Mouse (Mus musculus) frontal cortex, postnatal 25 days (tissue): ENCODE measurements at regions not wholly inside any gene's neighbourhood (a gene's known extent, or its start where the extent isn't known, plus 50 kb on each side); places are given as distances from the start of the nearest gene placed in this dataset.

Source experiments
- DNase-seq, 2 experiments: peaks; one replicate each; pipeline ENCODE4 v3.0.0; 2022; ENCODE audit warnings: low spot score in 2 of 2

- DNase-seq: no peak
Measured at GRCm38 (mm10) chr2:30717566-30718328, 85.7 kb downstream of the 1700001O22Rik start.

GRCm38 (mm10) chr2:30716580-30717565 is 86.6 kb downstream of the 1700001O22Rik start:
- no peak for DNase-seq

GRCm38 (mm10) chr2:30715720-30716310 is 87.6 kb downstream of the 1700001O22Rik start:
- no peak for DNase-seq

- no peak for DNase-seq
Measured at GRCm38 (mm10) chr2:30713535-30713934, 89.9 kb downstream of the 1700001O22Rik start.

GRCm38 (mm10) chr2:30712841-30713401 is 90.5 kb downstream of the 1700001O22Rik start:
- DNase-seq: no peak

- peak; percentile 65 to 73 for DNase-seq
Measured at GRCm38 (mm10) chr2:30711853-30712498, 91.5 kb downstream of the 1700001O22Rik start.

- no peak for DNase-seq
Measured at GRCm38 (mm10) chr2:30711476-30711852, 92.0 kb downstream of the 1700001O22Rik start.

GRCm38 (mm10) chr2:30710895-30711294 is 92.6 kb downstream of the 1700001O22Rik start:
- DNase-seq: no peak

- no peak for DNase-seq
Measured at GRCm38 (mm10) chr2:30709386-30709884, 94.0 kb downstream of the 1700001O22Rik start.

- no peak for DNase-seq
Measured at GRCm38 (mm10) chr2:30708762-30709385, 94.6 kb downstream of the 1700001O22Rik start.

GRCm38 (mm10) chr2:30708001-30708683 is 95.3 kb downstream of the 1700001O22Rik start:
- peak in 1 of 2 experiments; percentile 72 for DNase-seq

GRCm38 (mm10) chr2:30707099-30708000 is 96.1 kb downstream of the 1700001O22Rik start:
- no peak for DNase-seq

- DNase-seq: no peak
Measured at GRCm38 (mm10) chr2:30706036-30706435, 97.4 kb downstream of the 1700001O22Rik start.

GRCm38 (mm10) chr2:30703308-30703707 is 100.2 kb downstream of the 1700001O22Rik start:
- DNase-seq: no peak

GRCm38 (mm10) chr2:30702711-30703110 is 100.8 kb downstream of the 1700001O22Rik start:
- DNase-seq: no peak

- DNase-seq: no peak
Measured at GRCm38 (mm10) chr2:30700890-30701289, 102.6 kb downstream of the 1700001O22Rik start.

GRCm38 (mm10) chr2:30700471-30700870 is 103.0 kb downstream of the 1700001O22Rik start:
- no peak for DNase-seq

- peak; percentile 57 to 74 for DNase-seq
Measured at GRCm38 (mm10) chr2:30699797-30700454, 103.5 kb downstream of the 1700001O22Rik start.
